Mouse (Mus musculus) c-Kit-positive CD71-negative TER-119-negative erythroid progenitor cells, embryonic 14.5 days (primary cell): ENCODE data around the gene Phrf1.
"Not testable (repeated sequence)": the region's sequence is repeated elsewhere in the genome, so short reads cannot be mapped to it uniquely, and the experiment has no call there.

ENCODE experiments used
- DNase-seq: peaks from one replicate; pipeline ENCODE4 v3.0.0-alpha.2; 2013; ENCODE audit warnings: low read depth

Gene Phrf1

GRCm38 (mm10) chr7:141213605-141214235 is 14.9 kb upstream of the Phrf1 start, which contains the start of gene Lmntd2:
Gene Lmntd2, minus strand, starts transcription at chr7:141214080.
- DNase-seq, result no peak

DNA sequence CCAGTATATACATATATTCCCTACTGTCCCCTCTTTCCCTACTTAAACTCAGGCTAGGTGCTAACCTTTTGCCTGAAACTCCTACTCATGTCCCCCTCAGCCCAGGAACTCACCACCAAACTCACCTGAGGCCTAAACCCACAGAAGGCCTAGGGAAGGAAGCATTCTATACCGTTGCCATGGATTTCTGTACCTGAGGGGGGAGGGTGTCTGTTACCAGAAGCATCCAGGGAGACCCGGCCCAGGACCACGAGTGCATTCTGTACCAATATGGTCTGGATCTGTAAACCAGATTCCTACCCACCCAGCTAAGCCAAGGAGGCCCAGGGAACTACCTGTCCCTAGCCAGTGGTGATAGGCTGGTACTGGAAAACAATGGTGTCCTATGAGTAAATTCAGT is 14.3 kb upstream of the Phrf1 start:
- DNase-seq, result no peak

GRCm38 (mm10) chr7:141215101-141215879 is 13.3 kb upstream of the Phrf1 start, which contains the start of gene Rassf7:
Gene Rassf7, plus strand, starts transcription at chr7:141215860.
- DNase-seq, result peak; percentile 95

- DNase-seq, result peak; percentile 42
Measured at GRCm38 (mm10) chr7:141215880-141216733, 12.5 kb upstream of the Phrf1 start.

DNA sequence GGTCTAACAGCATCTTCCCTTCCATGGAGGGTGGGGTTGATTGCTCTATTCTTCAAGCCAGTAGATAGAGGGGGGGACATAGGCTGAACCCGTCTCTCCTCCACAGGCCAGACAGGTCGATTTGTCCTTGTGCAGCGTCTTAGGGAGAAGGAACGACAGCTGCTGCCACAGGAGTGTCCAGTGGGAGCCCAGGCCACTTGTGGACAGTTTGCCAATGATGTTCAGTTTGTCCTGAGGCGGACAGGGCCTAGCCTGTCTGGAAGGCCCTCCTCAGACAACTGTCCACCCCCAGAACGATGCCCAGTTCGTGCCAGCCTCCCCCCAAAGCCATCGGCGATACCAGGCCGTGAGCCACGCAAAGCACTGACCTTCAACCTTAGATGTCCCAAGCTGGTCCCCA is 11.7 kb upstream of the Phrf1 start:
- DNase-seq, result no peak

DNA sequence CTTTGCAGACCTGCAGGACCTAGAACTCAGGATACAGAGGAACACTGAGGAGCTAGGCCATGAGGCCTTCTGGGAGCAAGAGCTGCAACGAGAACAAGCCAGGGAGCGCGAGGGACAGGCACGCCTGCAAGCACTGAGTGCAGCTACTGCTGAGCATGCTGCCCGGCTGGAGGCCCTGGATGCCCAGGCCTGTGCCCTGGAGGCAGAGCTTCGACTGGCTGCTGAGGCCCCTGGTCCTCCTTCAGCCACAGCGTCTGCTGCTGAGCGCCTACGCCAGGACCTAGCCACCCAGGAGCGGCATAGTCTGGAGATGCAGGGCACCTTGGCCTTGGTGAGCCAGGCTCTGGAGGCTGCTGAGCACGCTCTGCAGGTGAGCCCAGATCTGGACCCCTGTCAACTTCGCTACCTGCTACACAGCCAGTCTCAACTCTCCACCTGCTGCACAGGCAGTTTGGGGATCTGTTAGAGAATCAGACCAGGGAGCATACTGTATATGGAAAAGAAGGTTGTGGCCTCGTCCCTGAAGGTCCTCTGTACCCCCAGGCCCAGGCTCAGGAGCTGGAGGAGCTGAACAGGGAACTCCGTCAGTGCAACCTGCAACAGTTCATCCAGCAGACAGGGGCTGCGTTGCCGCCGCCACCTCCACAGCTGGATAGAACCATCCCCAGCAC is 11.1 kb upstream of the Phrf1 start:
- DNase-seq, result no peak

- no peak for DNase-seq
Measured at GRCm38 (mm10) chr7:141218141-141218540, 10.4 kb upstream of the Phrf1 start.

DNA sequence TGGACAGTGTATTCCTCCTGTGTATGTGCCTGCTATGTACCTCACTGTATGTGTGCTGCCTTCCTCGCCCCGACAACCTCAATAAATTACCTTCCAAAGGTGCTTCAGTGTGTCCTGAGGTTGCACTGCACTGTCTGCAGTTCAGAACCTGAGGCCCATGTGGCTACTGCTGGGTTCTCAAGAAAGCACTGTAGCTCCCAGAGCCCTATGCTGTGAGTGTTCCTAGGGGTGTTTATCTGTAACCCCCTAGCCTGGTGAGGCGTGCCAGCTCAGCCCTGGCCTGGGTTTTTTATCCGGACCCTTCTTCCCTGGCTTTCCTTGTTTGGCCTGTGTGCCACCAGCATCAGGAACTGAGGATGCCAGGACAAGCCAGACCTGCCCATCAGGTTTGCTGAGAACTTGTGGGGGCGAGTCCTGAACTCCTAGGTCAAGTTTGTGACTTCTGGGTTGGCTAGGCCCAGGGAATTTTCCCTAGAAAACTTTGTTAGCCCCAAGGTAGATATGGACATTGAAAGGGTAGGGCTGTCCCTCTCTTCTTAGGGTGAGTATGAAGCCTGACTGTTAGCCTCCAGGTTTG is 9.9 kb upstream of the Phrf1 start:
- DNase-seq, result no peak

DNA sequence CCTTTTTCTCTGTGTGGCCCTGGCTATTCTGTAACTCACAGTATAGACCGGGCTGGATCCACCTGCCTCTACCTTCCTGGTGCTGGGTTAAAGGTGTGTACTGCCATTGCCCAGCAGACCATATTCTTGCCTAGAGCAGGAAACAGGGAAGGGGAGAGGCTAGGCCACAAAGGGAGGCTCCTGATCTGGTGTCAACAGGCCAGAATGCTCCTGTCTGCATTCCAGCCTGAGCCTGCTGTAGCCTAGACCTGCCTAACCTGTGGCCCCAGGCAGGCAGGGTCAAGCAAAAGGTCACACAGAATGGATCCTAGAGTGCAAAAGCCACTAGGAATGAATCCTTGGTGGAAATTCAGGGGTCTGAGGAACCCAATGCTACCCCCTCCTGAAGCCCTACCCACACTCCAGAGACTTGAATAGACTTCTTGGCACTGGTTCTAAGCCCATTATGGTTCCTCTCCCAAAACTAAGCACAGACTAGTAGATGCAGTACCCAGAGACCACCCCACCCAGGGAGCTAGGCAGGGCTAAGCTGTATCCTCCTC is 9.0 kb upstream of the Phrf1 start:
- DNase-seq, result no peak

- DNase-seq, result no peak
Measured at GRCm38 (mm10) chr7:141220377-141220776, 8.2 kb upstream of the Phrf1 start.

DNA sequence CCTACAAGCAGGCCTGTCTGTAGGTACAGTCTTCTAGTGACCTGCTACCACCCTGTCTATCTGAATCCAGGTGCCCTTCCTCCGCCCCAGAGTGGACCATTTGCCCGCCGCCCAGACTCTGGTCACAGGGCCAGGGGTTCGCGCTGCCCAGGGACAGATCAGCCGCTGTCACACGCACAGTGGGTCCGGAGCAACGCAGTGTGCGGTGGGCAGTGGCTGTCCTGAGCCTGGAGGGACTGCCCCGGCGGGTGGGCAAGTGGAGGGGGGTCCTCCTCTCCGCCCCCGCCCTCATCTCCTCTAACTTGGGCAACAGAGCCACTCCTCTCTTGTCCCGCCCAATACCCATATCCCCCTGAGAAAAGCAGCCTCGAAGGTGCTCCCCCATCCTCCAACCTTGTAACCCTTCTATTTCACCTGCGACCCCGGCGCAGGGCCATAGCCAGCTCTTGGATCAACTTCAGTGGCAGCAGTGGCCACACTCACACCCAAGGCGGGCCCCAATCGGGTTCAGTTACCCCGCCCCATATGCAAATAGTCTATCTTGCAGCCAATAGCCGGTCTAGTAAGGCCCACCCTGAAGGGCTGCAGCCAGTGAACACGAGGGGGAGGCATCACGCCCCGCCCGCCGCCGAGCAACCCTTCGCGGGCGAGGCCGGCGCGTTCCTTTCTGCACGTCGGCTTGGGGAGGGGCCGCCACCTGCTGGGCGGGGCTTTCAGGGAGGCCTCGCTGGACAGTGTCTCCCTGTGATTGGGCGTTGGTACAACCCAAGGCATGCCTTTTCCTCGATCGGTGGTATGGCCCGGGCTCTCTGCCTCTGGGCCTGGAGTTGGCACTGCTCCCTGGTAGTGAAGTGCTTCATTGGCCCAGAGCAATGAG is 7.1 kb upstream of the Phrf1 start:
- peak; percentile 97 for DNase-seq

GRCm38 (mm10) chr7:141222126-141222467 is 6.5 kb upstream of the Phrf1 start:
- DNase-seq, result no peak

- DNase-seq, result no peak
Measured at GRCm38 (mm10) chr7:141222696-141223215, 5.8 kb upstream of the Phrf1 start.

GRCm38 (mm10) chr7:141226535-141226934 is 2.0 kb upstream of the Phrf1 start:
- DNase-seq, result no peak

- no peak for DNase-seq
Measured at GRCm38 (mm10) chr7:141227796-141228195, 788 bp upstream of the Phrf1 start.

DNA sequence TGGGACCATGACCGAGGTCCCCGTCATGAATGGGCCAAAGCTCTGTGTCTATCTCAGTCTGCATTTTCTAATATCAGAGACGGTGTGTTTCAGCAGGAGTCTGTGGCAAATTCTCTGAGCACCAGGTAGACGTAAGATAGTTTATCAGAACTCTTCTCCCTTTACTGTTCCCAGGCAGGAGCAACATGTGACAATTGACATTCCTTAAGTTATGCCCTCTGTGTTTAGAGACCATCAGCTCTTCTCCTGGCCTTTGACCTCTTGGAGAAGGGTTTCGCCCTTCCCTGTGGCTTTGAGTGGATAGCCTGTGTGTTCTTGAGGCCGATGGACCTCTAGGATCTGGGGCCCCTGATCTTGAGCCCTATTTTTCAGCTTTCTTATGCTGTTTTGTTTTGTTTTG is 1.1 kb downstream of the Phrf1 start:
- no peak for DNase-seq

DNA sequence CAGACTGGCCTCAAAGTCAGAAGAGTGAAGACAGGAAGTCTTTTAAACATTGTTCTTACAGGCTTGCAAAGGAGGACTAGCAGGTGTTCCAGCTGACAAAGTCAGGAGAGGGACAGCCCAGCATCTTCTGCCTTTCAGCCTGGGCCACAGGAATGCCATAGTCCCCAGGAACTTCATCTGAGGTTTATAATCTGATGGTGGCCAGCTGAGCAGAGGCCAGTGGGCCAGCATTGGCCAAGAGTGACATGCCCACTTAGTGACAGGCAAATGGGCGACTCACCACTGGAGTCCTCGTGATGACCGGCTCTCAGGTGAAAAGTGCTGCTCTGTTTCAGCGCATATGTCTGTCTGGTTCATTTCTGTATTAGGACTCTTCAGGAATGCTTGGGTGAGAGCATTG is 2.0 kb downstream of the Phrf1 start:
- DNase-seq, result no peak

DNA sequence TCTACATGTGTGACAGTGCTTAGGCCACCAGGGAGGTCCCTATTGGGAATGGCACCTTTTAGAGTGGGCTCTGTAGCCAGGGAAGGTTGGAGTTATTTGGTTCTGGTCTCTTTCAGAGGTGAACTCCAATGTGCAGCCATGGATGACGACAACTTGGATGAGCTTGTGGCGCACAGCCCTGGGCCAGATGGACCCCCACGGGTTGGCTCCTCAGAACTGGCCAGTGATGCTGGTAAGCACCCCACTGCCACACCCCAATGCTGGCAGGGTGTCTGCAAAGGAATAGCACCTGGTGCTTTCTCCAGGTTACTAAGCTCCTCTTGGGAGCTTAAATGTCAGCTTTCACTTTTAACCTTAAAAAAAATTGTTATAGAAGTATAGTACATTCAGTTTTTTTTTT is 2.5 kb downstream of the Phrf1 start:
- no peak for DNase-seq

DNA sequence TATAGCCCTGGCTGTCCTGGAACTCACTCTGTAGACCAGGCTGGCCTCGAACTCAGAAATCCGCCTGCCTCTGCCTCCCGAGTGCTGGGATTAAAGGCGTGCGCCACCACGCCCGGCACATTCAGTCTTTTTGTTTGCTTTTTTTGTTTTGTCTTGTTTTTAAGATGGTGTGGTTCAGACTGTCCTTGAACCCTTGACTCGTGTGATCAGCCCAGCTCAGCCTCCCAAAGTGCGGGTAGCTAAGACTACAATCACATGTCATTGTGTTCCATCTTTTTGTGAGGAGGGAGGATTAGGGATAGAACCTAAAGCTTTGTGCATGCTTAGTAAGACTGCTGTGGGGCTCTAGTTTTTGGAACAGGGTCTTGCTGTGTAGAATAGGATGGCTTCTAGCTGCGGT is 3.0 kb downstream of the Phrf1 start:
- DNase-seq, result no peak

DNA sequence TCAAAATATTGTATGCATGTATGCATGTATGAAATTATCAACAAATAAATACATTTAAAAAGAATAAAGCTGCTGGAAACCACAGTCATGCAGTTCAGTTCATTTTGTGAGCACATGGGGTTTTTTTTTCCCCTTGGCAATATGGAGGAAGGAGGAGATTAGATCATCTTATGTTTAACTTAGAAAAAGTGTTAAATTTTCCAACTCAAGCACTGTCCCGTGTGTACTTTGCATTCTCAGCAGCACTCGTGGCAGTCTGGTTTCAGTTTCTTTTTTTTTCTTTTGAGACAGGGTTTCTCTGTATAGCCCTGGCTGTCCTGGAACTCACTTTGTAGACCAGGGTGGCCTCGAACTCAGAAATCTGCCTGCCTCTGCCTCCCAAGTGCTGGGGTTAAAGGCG is 21.9 kb downstream of the Phrf1 start:
- DNase-seq, result not testable (repeated sequence)
